Comparison of ENCODE assay signal across 17 mouse cellular contexts in the genomic region with DNA sequence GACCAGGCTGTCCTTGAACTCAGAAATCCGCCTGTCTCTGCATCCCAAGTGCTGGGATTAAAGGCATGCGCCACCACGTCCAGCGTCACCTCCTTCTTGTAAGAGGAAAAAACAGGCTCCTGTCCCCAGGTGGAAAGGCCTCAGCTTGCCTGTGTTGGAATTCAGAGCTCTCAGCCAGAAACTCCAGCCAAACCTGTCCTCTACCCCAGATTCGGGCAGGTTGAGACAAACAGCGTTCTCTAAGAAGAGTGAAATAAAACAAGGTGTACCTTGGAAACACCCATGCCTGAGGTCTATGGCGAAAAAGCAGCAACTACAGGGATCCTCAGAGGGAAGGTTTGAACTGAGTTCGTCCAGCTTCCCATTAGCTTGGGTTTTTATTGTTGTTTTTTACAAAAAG.
"Had no signal": no experiment of that assay in that cellular context is flagged by ENCODE, and none has a peak within 500 bp of the region (broad histone marks: within the 10 kb centered on the region; RNA-seq: fewer than 3 reads in every experiment).

No protein-coding gene starts in this region.

- H3K36me3 ChIP-seq: liver, embryonic 13.5 days; lung, embryonic 15.5 days; midbrain, embryonic 15.5 days; neural tube, embryonic 13.5 days; stomach, embryonic 15.5 days had no signal

- DNase-seq: kidney, adult 9 months; kidney, postnatal 4 days; liver; liver, embryonic 13.5 days; liver, postnatal 0 days; lung, postnatal 14 days; right cerebral cortex, postnatal 14 days; thymus, postnatal 36 days had no signal

- H3K4me3 ChIP-seq: left cerebral cortex, adult 2 months; liver, embryonic 13.5 days; lung, embryonic 15.5 days; megakaryocyte, embryonic 14.5 days; midbrain, embryonic 15.5 days; neural tube, embryonic 13.5 days; stomach, embryonic 15.5 days had no signal

- H3K4me1 ChIP-seq: midbrain, embryonic 15.5 days; neural tube, embryonic 13.5 days; stomach, embryonic 15.5 days had no signal

- H3K9me3 ChIP-seq: liver, embryonic 13.5 days; lung, embryonic 15.5 days; midbrain, embryonic 15.5 days; neural tube, embryonic 13.5 days; stomach, embryonic 15.5 days had no signal

- H3K9ac ChIP-seq: liver, embryonic 13.5 days; liver, postnatal 0 days; lung, embryonic 15.5 days; midbrain, embryonic 15.5 days; neural tube, embryonic 13.5 days; stomach, embryonic 15.5 days had no signal

- ATAC-seq: liver, postnatal 0 days; midbrain, embryonic 15.5 days had no signal

- H3K4me2 ChIP-seq: liver, embryonic 13.5 days; lung, embryonic 15.5 days; midbrain, embryonic 11.5 days; midbrain, embryonic 15.5 days; neural tube, embryonic 13.5 days; stomach, embryonic 15.5 days had no signal

- H3K27ac ChIP-seq: kidney, postnatal 0 days; left cerebral cortex, adult 2 months; liver, embryonic 13.5 days; macrophage; midbrain, embryonic 15.5 days; neural tube, embryonic 13.5 days; stomach, embryonic 15.5 days had no signal

- H3K27me3 ChIP-seq: liver, embryonic 13.5 days; lung, embryonic 15.5 days; megakaryocyte, embryonic 14.5 days; midbrain, embryonic 15.5 days; neural tube, embryonic 13.5 days; stomach, embryonic 15.5 days had no signal
